Mouse (Mus musculus) cortical plate, adult 2 months (tissue): ENCODE data around the gene Chd2.

Experiments
- CTCF ChIP-seq: fragments of 200-500 bp; IDR thresholded peaks from 2 replicates; pipeline ENCODE4 v1.5.1; 2011; ENCODE audit warnings: mild to moderate bottlenecking, control low read depth, low read length; ENCODE audit not compliant: insufficient read depth; ENCODE audit errors: extremely low read depth
- POLR2A ChIP-seq: fragments of 200-500 bp; IDR thresholded peaks from 2 replicates; pipeline ENCODE4 v1.6.1; 2011; ENCODE audit warnings: mild to moderate bottlenecking, low read length, control low read depth; ENCODE audit not compliant: insufficient read depth; ENCODE audit errors: extremely low read depth

- TF ChIP-seq CTCF = no peak
- no peak for TF ChIP-seq POLR2A
These were observed 36.4 kb downstream of the Chd2 start for GRCm38 (mm10) chr7:73505266-73505665.
